Comparison of ENCODE assay signal across 8 mouse cellular contexts in the genomic region with DNA sequence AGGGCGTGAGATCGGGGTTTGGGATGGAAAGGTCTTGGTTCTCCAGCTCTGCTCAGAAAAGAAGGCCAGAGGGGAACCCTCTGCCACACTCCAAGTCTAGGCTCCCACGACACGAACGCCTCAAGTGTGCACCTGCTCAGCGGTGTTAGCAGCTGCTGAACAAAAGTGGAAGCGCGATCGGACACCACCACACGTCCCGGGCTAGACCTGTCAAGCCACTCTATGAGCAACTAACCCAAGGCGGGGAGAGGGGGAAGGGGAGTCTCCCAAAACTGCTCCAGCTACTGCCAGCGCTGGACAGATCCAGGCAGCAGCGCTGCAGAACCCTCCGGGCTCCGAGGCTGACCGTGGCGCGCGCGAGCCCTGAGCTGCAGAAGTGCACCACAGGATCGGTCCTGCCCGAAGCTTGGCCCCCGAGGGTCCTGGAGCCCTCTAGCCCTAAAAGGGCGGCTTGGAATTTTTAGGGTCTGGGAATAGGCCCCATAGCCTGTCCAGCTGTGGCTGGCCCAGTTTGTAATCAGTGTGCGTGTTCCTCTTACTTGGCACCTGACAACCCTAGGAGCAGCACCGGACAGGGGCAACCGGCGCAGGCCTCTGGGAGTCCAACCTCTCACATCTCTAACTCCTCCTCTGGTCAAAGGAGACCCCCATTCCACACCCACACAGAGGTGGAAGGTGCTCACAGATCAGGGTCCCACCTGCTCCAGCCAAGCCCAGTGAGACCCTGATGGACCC. TPM values are rescaled to one million over a fixed set of nuclear protein-coding genes. Genes with fewer than 3 reads are reported as not detected.
DNase-seq lines count a peak whose midpoint lies in the region; ATAC-seq and TF ChIP-seq lines count a peak whose summit lies in the region.

No protein-coding gene starts in this region.

- no peak overlapping the region for H3K4me3 ChIP-seq in kidney, postnatal 0 days (replicated peaks; ENCODE audit: low read depth, low read length)
- peak overlapping the region; percentile 75 for H3K4me3 ChIP-seq in forebrain, postnatal 0 days (ENCODE audit: low read depth, low read length)
- H3K4me3 ChIP-seq in liver, embryonic 11.5 days (ENCODE audit: low read depth, low read length), result peak overlapping the region; percentile 47; the same call in 1 of the 2 replicates
- H3K4me3 ChIP-seq in small intestine, adult 2 months (ENCODE audit: low read depth, low read length), result peak overlapping the region; percentile 1; the same call in 1 of the 2 replicates

- no peak for TF ChIP-seq POLR2A in small intestine, adult 2 months (IDR thresholded peaks at IDR 0.05; ENCODE audit: low read depth, low read length)

- 3% methylated on average over 29 of the region's 29 CpGs for WGBS in kidney, postnatal 0 days
- 2% methylated on average over 29 of the region's 29 CpGs for WGBS in forebrain, postnatal 0 days
- WGBS in liver, embryonic 11.5 days, result 8% methylated on average over 29 of the region's 29 CpGs
- 7% methylated on average over 29 of the region's 29 CpGs for WGBS in small intestine, adult 2 months

- H3K9ac ChIP-seq in kidney, postnatal 0 days (ENCODE audit: low read depth, low read length), result no peak overlapping the region
- H3K9ac ChIP-seq in forebrain, postnatal 0 days, result peak overlapping the region; percentile 78
- H3K9ac ChIP-seq in liver, embryonic 11.5 days (ENCODE audit: low read depth, low read length), result no peak overlapping the region

- H3K4me2 ChIP-seq in kidney, postnatal 0 days (ENCODE audit: low read length), result peak overlapping the region; percentile 85; the same call in 1 of the 2 replicates
- peak overlapping the region; percentile 81 for H3K4me2 ChIP-seq in forebrain, postnatal 0 days (ENCODE audit: low read depth)
- H3K4me2 ChIP-seq in liver, embryonic 11.5 days, result no peak overlapping the region; the same call in 1 of the 2 replicates

- peak; percentile 26 for DNase-seq in kidney, postnatal 0 days (ENCODE audit: low spot score)
- no peak for DNase-seq in kidney, adult 9 months
- peak; percentile 69 to 72 for DNase-seq in cerebellum, postnatal 10 days
- DNase-seq in forebrain, postnatal 0 days, result peak; percentile 53
- DNase-seq in liver, embryonic 11.5 days (ENCODE audit: low spot score), result peak; percentile 52
- DNase-seq in gastrocnemius, postnatal 36 days, result no peak
- no peak for DNase-seq in MN1 (ENCODE audit: low spot score)

- no peak for TF ChIP-seq CTCF in kidney, postnatal 0 days (IDR thresholded peaks at IDR 0.05; ENCODE audit: low read depth)
- TF ChIP-seq CTCF in forebrain, postnatal 0 days (IDR thresholded peaks at IDR 0.05; ENCODE audit: low read depth), result no peak
- TF ChIP-seq CTCF in small intestine, adult 2 months (IDR thresholded peaks at IDR 0.05; ENCODE audit: extremely low read depth, insufficient read length, insufficient replicate concordance, low read depth, low read length), result no peak

- H3K4me1 ChIP-seq in kidney, postnatal 0 days (replicated peaks; ENCODE audit: insufficient read depth, low read length), result no peaks in the 10 kb centered on the region; the same call in 1 of the 2 replicates
- H3K4me1 ChIP-seq in forebrain, postnatal 0 days (ENCODE audit: insufficient read depth), result no peaks in the 10 kb centered on the region
- H3K4me1 ChIP-seq in liver, embryonic 11.5 days (replicated peaks; ENCODE audit: control insufficient read depth, insufficient read depth, low read length), result no peaks in the 10 kb centered on the region
- 0 out of 2 replicates have a peak, but pooled peaks cover 1% of the 10 kb centered on the region for H3K4me1 ChIP-seq in small intestine, adult 2 months (ENCODE audit: control insufficient read depth, insufficient read depth, insufficient read length, low read length)

- H3K36me3 ChIP-seq in kidney, postnatal 0 days (ENCODE audit: insufficient read depth, low read length), result no peaks in the 10 kb centered on the region
- no peaks in the 10 kb centered on the region for H3K36me3 ChIP-seq in forebrain, postnatal 0 days (ENCODE audit: insufficient read depth)
- no peaks in the 10 kb centered on the region for H3K36me3 ChIP-seq in liver, embryonic 11.5 days (ENCODE audit: control insufficient read depth, insufficient read depth, low read length)
- H3K36me3 ChIP-seq in small intestine, adult 2 months (ENCODE audit: control insufficient read depth, insufficient read depth, low read length), result no peaks in the 10 kb centered on the region

- no peaks in the 10 kb centered on the region for H3K9me3 ChIP-seq in kidney, postnatal 0 days (replicated peaks; ENCODE audit: low read length)
- H3K9me3 ChIP-seq in forebrain, postnatal 0 days (ENCODE audit: low read length), result no peaks in the 10 kb centered on the region
- H3K9me3 ChIP-seq in liver, embryonic 11.5 days (ENCODE audit: control insufficient read depth, low read length), result no peaks in the 10 kb centered on the region

- H3K27ac ChIP-seq in kidney, postnatal 0 days, result no peak overlapping the region
- peak overlapping the region; percentile 90 for H3K27ac ChIP-seq in forebrain, postnatal 0 days (ENCODE audit: low read depth, low read length)
- H3K27ac ChIP-seq in liver, embryonic 11.5 days (ENCODE audit: low read depth, low read length), result no peak overlapping the region
- H3K27ac ChIP-seq in small intestine, adult 2 months (ENCODE audit: insufficient read depth, low read depth, low read length), result no peak overlapping the region

- intact Hi-C loops in gastrocnemius, postnatal 36 days (cut with DNase I), result no loop called here

- H3K27me3 ChIP-seq in kidney, postnatal 0 days (ENCODE audit: insufficient read depth, low read length), result peaks cover 44% of the 10 kb centered on the region
- no peaks in the 10 kb centered on the region for H3K27me3 ChIP-seq in forebrain, postnatal 0 days (ENCODE audit: insufficient read depth, low read length)
- H3K27me3 ChIP-seq in liver, embryonic 11.5 days (replicated peaks; ENCODE audit: control insufficient read depth, insufficient read depth, low read length), result peaks cover 68% of the 10 kb centered on the region
- H3K27me3 ChIP-seq in small intestine, adult 2 months (ENCODE audit: control insufficient read depth, insufficient read depth, low read length), result peaks cover 25% of the 10 kb centered on the region

- ATAC-seq in kidney, postnatal 0 days (replicated peaks; ENCODE audit: low FRiP score, low read depth), result no peak; the same call in 1 of the 2 replicates
- ATAC-seq in forebrain, postnatal 0 days, result no peak
- ATAC-seq in liver, embryonic 11.5 days (replicated peaks; ENCODE audit: low FRiP score), result no peak

RNA-seq across cellular contexts. Expression of a gene that starts 1.2 kb away (rescaled TPM):
- polyA plus RNA-seq in kidney, postnatal 0 days (2015; fragmentation: Nextera tagmentation; extraction: Ambion mirVana), result 0.15 and 0.22 TPM in 2 replicates
- 51.8 and 65.3 TPM in 2 replicates for total RNA-seq in forebrain, postnatal 0 days (2014; rRNA removed)
- 6.4 and 14.7 TPM in 2 replicates for polyA plus RNA-seq in forebrain, postnatal 0 days (2015; fragmentation: Nextera tagmentation; extraction: Ambion mirVana)
- 0.09 and 0.19 TPM in 2 replicates for polyA plus RNA-seq in liver, embryonic 11.5 days (2014; fragmentation: Nextera tagmentation; extraction: Ambion mirVana)
- 0.06 and 0.74 TPM in 2 replicates for polyA plus RNA-seq in small intestine, adult 2 months (2012; rRNA removed)
- under 1 TPM in 1 of 2 experiments, not detected in 1; 0.08 TPM for total RNA-seq in gastrocnemius, postnatal 36 days (2021)

Comparison
In these comparisons a context has a peak if more than half of its experiments do, and no peak if none do; other contexts are left out.
1. DNase-seq: peak in kidney, postnatal 0 days (single experiment), cerebellum, postnatal 10 days (2 of 2), forebrain, postnatal 0 days (single experiment) and liver, embryonic 11.5 days (single experiment); none in kidney, adult 9 months (single experiment), gastrocnemius, postnatal 36 days (0 of 2) and MN1 (single experiment).